Mouse (Mus musculus): ENCODE data around the gene Vmn1r78.

- no peak for TF ChIP-seq CTCF (IDR thresholded peaks at IDR 0.05)
- no peak for TF ChIP-seq EP300 (IDR thresholded peaks at IDR 0.05)
Observed at GRCm38 (mm10) chr7:12188986-12189385, 38.9 kb downstream of the Vmn1r78 start, which contains the start of gene Vmn1r80.

Data from lung, postnatal 0 days (tissue).